Mouse (Mus musculus) hindbrain, postnatal 0 days (tissue): ENCODE results near the gene Pipox. TPM values are rescaled to one million over a fixed set of nuclear protein-coding genes. Genes with fewer than 3 reads are reported as not detected.

Source experiments
- ATAC-seq: fragments of 200-750 bp; cut with Nextera tagmentation; 2 replicates; pipeline ENCODE4 v1.8.0; 2017; ENCODE audit warnings: mild to moderate bottlenecking, moderate TSS enrichment, moderate library complexity
- DNase-seq: peaks from one replicate; pipeline ENCODE4 v3.0.0-alpha.2; 2015; ENCODE audit warnings: low spot score
- H3K27ac ChIP-seq: fragments of 300-500 bp; sonication (generic); 2 replicates; pipeline ENCODE4 v1.5.1; 2014; ENCODE audit warnings: mild to moderate bottlenecking
- H3K27me3 ChIP-seq: fragments of 300-500 bp; sonication (generic); 2 replicates; pipeline ENCODE4 v1.6.1; 2014; ENCODE audit warnings: low read length, mixed read lengths; ENCODE audit not compliant: insufficient read depth
- H3K36me3 ChIP-seq: fragments of 300-500 bp; sonication (generic); 2 replicates; pipeline ENCODE4 v1.6.1; 2014; ENCODE audit warnings: low read length, mixed read lengths; ENCODE audit not compliant: insufficient read depth
- H3K4me1 ChIP-seq: fragments of 300-500 bp; sonication (generic); 2 replicates; pipeline ENCODE4 v1.6.1; 2014; ENCODE audit warnings: antibody characterized with exemption, low read length, mixed read lengths; ENCODE audit not compliant: insufficient read depth
- H3K4me2 ChIP-seq: fragments of 300-500 bp; sonication (generic); 2 replicates; pipeline ENCODE4 v1.6.1; 2014; ENCODE audit warnings: low read depth, mild to moderate bottlenecking, low read length, moderate library complexity, mixed read lengths
- H3K4me3 ChIP-seq: fragments of 300-500 bp; sonication (generic); 2 replicates; pipeline ENCODE4 v1.5.1; 2014; ENCODE audit warnings: low read length
- H3K9ac ChIP-seq: fragments of 300-500 bp; sonication (generic); replicated peaks from 2 replicates; pipeline ENCODE4 v1.6.1; 2014; ENCODE audit warnings: mild to moderate bottlenecking, low read length, moderate library complexity, mixed read lengths
- H3K9me3 ChIP-seq: fragments of 300-500 bp; sonication (generic); 2 replicates; pipeline ENCODE4 v1.6.1; 2016; ENCODE audit warnings: low read length, mixed read lengths
- CTCF ChIP-seq: IDR thresholded peaks from 2 replicates; pipeline ENCODE4 v1.5.1; 2016; ENCODE audit warnings: antibody characterized with exemption, control low read depth, low read depth
- WGBS: fragments of 180-500 bp; shearing (Covaris S2); extraction: QIAGEN DNeasy Blood & Tissue Kit; methylation state at CpG from one replicate; pipeline ENCODE4 v1.1.7; 2014; 5-methylcytosine and 5-hydroxymethylcytosine counted together
- polyA plus RNA-seq: library from polyadenylated mRNA; unstranded; fragments of >200 nt; fragmentation: Nextera tagmentation; extraction: Ambion mirVana; gene quantifications from 2 replicates; pipeline ENCODE4 v1.2.1, GENCODE M21; 2015
- total RNA-seq: library from RNA; depleted of rRNA; stranded (reverse); fragments of >200 nt; gene quantifications from 2 replicates; pipeline ENCODE4 v1.2.3, GENCODE M21; 2014

Pipox gene
- total and polyA plus RNA-seq, 2 experiments from 2014 or later, result 2.8 to 4.6 TPM

DNA sequence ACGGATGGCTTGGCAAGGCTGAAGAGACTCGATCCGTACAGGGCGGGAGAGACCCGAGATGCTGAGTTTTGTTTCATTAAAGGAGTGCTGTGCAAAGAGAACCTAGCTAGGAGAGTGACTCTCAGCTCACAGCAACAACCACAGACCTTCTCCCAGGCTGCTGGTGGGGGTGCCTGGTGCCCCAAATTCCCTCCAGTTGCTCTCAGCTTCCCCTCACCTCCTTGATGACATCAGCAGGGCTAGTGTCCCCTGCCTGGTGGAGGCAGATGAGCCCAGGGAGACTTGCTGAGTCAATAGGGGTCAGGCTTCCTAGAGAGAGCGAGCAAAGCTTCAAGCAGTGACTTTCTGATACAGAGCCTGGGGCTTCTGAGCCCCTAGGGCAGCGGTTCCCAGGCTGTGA, 21.2 kb downstream of the Pipox start:
- peaks cover 43% of the 10 kb centered on the region for H3K4me1 ChIP-seq
- H3K27me3 ChIP-seq, result no peaks in the 10 kb centered on the region
- TF ChIP-seq CTCF, result no peak
- H3K4me3 ChIP-seq, result no peak overlapping the region
- DNase-seq (no peak), ATAC-seq (no peak)
- peak overlapping the region; percentile 78 for H3K27ac ChIP-seq
- no peaks in the 10 kb centered on the region for H3K9me3 ChIP-seq
- peak overlapping the region; percentile 37 for H3K4me2 ChIP-seq
- H3K9ac ChIP-seq, result no peak overlapping the region
- H3K36me3 ChIP-seq, result no peaks in the 10 kb centered on the region
- WGBS, result 15% methylated on average over 7 of the region's 7 CpGs

DNA sequence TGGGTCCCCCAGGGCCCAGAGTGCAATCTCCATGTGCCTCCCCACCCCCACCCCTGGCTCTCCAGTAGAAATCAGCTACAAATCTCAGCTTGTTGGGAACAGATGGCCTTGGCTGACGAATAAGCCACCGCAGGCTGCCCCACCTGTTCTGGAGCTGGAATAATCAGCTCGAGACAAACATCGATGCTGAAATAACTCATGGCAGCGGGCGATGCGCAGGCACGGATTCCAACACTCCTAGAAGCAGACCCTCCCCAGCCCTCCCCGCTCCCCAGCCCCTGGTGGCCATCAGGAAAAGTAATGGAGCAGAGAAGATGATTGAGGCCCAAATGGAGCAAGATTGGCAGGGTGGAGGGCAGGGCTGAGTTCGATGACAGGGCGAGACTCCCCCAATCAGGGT, 21.7 kb downstream of the Pipox start:
- no peaks in the 10 kb centered on the region for H3K9me3 ChIP-seq
- peaks cover 43% of the 10 kb centered on the region for H3K4me1 ChIP-seq
- DNase-seq (peak; percentile 84), ATAC-seq (peak; percentile 57; the same call in 1 of the 2 replicates)
- H3K27me3 ChIP-seq, result no peaks in the 10 kb centered on the region
- no peak overlapping the region for H3K9ac ChIP-seq
- peak; percentile 63 for TF ChIP-seq CTCF
- H3K27ac ChIP-seq, result peak overlapping the region; percentile 78
- no peak overlapping the region for H3K4me3 ChIP-seq
- H3K36me3 ChIP-seq, result no peaks in the 10 kb centered on the region
- H3K4me2 ChIP-seq, result peak overlapping the region; percentile 37
- WGBS, result 3% methylated on average over 11 of the region's 11 CpGs

DNA sequence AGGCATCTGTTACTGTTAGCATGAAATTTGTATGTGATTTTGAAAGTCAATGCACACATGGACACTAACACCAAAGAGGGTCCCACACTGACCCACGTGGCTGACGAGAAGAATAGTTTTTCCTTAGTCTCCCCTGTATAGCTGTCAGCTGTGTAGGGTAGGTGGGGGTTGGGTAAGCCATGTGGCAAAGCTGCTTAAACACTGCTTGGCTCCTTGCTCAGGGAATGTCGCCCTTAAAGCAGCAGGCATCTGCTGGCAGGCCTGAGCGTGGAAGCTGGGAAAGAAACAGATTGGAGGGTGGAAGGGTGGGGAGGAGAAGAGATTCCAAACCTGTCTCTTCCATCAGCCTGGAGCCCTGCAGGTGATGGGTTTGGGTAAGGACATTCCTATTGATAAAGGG, 22.5 kb downstream of the Pipox start:
- Histone ChIP-seq H3K27ac (peak overlapping the region; percentile 49; the same call in 1 of the 2 replicates), H3K9ac (no peak overlapping the region), H3K36me3 (no peaks in the 10 kb centered on the region), H3K4me2 (no peak overlapping the region), H3K4me1 (peaks cover 41% of the 10 kb centered on the region), H3K27me3 (no peaks in the 10 kb centered on the region), H3K4me3 (no peak overlapping the region), H3K9me3 (no peaks in the 10 kb centered on the region)
- TF ChIP-seq CTCF, result no peak
- DNase-seq (peak; percentile 82), ATAC-seq (peak; percentile 69)
- 14% methylated on average over 4 of the region's 4 CpGs for WGBS

DNA sequence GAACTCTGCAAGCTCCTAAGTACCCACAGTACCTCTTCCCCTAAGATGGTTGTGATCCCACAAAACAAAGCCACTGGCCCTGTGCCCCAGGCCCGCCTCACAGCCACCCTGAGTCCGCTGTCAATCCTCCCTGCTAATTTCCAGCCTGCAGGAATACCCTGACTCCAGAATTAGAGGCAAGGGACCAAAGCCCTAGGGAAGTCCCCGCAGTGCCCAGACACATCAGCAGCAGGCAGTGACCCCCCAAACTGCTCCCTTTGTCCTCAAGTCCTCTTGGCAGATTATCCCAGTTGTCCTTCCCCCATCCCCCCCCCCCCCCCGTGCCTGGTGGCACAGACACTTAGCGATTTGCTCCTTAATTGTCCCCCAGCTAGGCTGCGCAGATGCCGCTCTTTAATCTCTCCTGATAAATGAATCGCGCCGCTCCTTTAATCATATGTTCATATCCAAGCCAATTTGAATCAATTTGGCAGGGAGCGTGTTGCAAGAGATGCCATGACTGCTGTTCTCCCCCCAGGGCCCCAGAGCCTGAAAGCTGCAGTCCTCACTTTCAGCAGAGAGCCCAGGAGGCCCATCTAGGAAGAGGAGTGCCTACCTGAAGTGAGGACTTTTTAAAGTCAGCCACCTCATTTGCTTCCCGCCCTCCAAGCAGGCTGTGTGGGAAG, 26.3 kb downstream of the Pipox start:
- Histone ChIP-seq H3K27me3 (no peaks in the 10 kb centered on the region), H3K9ac (no peak overlapping the region), H3K4me2 (no peak overlapping the region), H3K4me1 (peaks cover 23% of the 10 kb centered on the region), H3K4me3 (no peak overlapping the region), H3K9me3 (no peaks in the 10 kb centered on the region), H3K36me3 (no peaks in the 10 kb centered on the region), H3K27ac (no peak overlapping the region)
- DNase-seq, result peak; percentile 71
- ATAC-seq, result no peak
- TF ChIP-seq CTCF, result no peak
- 13% methylated on average over 11 of the region's 12 CpGs for WGBS

DNA sequence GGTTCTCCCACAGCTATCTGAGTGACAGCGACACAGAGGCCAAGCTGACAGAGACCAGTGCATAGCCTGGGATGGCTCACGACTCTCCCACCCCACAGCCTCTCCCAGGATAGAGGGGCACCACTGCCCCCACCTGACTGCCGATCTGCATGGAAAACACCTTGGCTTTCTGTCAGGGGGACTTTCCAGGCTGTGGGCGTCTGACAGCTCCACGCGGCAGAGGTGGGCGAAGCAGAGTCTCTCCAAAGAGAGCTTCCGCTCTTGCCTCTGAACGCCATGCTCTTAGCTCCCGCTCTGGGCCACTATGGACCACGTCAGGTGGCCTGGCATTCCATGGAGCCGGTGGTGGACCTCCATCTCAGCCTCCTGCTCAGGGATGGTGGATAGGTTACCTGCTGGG, 29.1 kb downstream of the Pipox start:
- H3K9me3 ChIP-seq, result no peaks in the 10 kb centered on the region
- no peak overlapping the region for H3K4me3 ChIP-seq
- H3K4me1 ChIP-seq, result peaks cover 17% of the 10 kb centered on the region
- no peak overlapping the region for H3K27ac ChIP-seq
- H3K4me2 ChIP-seq, result no peak overlapping the region
- 68% methylated on average over 12 of the region's 12 CpGs for WGBS
- ATAC-seq (no peak), DNase-seq (no peak)
- no peak for TF ChIP-seq CTCF
- no peak overlapping the region; the same call in 1 of the 2 replicates for H3K9ac ChIP-seq
- no peaks in the 10 kb centered on the region for H3K27me3 ChIP-seq
- H3K36me3 ChIP-seq, result 0 out of 2 replicates have a peak, but pooled peaks cover 7% of the 10 kb centered on the region

DNA sequence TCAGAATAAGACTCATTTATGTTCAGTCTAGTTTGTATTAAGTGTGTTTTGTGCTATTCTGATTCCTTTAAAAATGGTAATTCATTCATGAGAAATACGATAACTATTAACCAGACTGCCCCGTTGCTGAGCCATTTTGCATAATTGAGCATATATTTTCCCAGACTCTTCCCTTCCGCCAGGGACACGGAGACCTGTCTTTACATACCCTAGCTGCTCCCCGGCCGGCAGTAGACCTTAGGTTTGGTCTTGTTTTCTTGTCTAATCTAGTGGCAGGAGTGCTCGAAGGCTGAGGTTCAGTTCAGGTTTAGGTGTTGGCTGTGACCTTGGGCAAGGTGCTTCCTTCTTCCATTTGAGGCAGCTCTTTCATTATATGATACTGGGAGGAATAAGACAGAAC, 31.0 kb downstream of the Pipox start:
- 0 out of 2 replicates have a peak, but pooled peaks cover 7% of the 10 kb centered on the region for H3K36me3 ChIP-seq
- TF ChIP-seq CTCF, result no peak
- H3K9ac ChIP-seq, result no peak overlapping the region
- no peak overlapping the region for H3K4me2 ChIP-seq
- 81% methylated on average over 7 of the region's 7 CpGs for WGBS
- no peak for DNase-seq
- peaks cover 11% of the 10 kb centered on the region for H3K4me1 ChIP-seq
- no peak for ATAC-seq
- no peak overlapping the region for H3K4me3 ChIP-seq
- H3K27me3 ChIP-seq, result no peaks in the 10 kb centered on the region
- no peak overlapping the region for H3K27ac ChIP-seq
- H3K9me3 ChIP-seq, result no peaks in the 10 kb centered on the region

DNA sequence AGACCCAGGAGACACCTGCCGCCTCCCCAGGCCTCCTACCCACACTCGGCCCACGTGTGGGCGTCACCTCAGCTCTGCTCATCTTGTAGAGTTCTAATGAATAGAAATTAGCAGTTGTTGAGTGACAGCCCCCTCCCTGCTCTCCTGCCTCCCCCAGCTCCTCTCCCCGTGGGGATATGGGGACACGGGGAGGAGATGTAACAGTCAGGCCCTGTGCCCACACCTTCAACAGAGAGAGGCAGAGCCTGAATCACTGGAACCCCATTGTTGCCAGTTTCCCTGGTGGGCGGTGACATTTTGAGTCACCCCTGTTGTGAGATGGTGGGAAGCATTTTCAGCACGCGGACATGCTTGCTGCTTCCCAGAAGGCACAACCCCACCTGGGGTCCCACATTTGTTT, 32.9 kb downstream of the Pipox start:
- WGBS, result 50% methylated on average over 9 of the region's 9 CpGs
- H3K4me3 ChIP-seq, result no peak overlapping the region
- no peaks in the 10 kb centered on the region for H3K9me3 ChIP-seq
- H3K27me3 ChIP-seq, result no peaks in the 10 kb centered on the region
- H3K27ac ChIP-seq, result no peak overlapping the region
- TF ChIP-seq CTCF, result no peak
- DNase-seq (no peak), ATAC-seq (no peak)
- 0 out of 2 replicates have a peak, but pooled peaks cover 7% of the 10 kb centered on the region for H3K36me3 ChIP-seq
- H3K4me2 ChIP-seq, result no peak overlapping the region
- H3K4me1 ChIP-seq, result no peaks in the 10 kb centered on the region
- no peak overlapping the region for H3K9ac ChIP-seq
